Mouse (Mus musculus): ENCODE results near the gene Cep72.
"Not testable (repeated sequence)": the region's sequence is repeated elsewhere in the genome, so short reads cannot be mapped to it uniquely, and the experiment has no call there.

Cep72 gene

GRCm38 (mm10) chr13:74029013-74029412, 33.1 kb downstream of the Cep72 start:
- DNase-seq: no peak

GRCm38 (mm10) chr13:74028116-74028515, 34.0 kb downstream of the Cep72 start:
- no peak for DNase-seq

DNA sequence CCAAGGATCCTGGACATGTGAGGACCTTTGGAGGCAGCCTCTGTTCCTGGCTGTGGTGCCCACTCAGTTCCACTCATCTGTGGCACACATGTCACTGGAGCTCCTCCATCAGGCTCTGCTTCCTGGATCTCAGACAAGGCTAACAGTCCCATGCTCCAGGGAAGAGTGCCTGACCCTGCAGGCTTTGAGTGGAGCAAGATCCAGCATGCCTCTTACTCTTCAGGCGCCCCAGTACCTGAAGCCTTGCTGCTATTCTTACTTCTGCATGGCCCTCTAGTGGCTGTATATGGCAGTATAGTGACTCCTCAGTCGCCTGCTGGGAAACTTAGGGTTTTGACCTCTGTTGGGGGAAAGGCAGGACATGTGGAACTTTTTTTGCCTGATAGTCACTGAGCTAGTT, 35.9 kb downstream of the Cep72 start:
- DNase-seq: peak; percentile 71

DNA sequence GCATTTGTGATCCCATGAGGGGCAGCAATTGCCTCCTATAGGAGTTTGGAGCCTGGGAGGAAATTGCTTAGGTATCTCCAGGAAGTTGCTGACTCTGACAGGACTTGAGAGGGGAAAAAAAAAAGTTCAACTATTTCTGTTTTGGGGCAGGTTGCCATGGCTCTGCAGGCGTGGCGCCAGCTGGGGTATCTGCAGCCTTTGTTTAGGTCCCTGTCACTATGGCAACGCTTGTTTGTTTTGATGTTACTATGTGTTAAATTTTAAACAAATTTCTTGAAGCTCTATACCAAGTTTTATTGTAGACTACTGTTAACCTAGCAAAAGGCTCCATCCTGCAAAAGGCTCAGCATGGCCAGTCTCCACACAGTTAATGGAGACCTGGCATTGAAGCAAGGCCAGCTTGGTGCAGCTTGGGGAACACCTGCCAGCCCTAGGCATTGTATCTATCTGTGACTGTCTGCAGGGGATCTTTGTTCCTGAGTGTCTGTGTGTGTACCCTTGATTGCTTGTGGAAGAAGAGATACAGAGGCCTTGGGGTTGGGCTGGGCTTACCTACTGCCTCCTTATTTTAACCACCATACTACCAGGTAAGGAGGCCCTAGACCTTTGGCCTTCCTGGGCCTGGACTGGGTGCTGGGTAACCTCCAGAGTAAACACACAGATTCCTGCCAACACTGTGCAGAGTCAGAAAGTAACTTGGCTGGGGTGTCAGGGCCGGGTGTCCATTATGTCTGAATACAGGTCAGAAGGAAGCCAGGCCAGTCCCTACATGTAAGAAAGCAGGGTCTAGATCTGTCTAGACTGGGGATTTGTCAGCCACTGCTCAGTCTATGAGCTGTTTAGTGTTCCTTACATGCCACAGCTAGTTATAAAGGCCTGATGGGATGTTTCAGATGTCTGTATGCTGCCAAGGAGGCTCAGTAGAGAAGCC, 36.7 kb downstream of the Cep72 start:
- DNase-seq: peak; percentile 84

DNA sequence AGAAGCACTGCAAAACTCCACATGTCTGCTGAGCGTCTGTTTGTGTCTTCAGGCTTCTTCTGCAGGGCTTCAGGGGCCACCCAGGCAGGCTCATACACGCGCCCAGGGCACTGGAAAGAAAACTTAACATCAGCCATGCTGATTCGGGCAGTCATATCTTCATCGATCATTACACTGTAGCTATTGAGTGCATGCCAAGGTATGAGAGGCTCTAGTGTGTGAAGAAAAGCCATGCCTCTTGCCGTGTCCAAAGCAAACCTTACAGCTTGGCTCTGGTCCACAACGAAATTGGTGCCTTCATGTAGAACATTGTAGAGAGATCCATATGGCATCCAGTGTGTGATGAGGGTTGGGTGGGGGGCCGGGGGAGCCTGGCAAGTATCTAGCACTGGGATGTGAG, 43.1 kb downstream of the Cep72 start:
- not testable (repeated sequence) for DNase-seq

- DNase-seq: no peak
These were observed 44.7 kb downstream of the Cep72 start for GRCm38 (mm10) chr13:74017426-74017825.

DNA sequence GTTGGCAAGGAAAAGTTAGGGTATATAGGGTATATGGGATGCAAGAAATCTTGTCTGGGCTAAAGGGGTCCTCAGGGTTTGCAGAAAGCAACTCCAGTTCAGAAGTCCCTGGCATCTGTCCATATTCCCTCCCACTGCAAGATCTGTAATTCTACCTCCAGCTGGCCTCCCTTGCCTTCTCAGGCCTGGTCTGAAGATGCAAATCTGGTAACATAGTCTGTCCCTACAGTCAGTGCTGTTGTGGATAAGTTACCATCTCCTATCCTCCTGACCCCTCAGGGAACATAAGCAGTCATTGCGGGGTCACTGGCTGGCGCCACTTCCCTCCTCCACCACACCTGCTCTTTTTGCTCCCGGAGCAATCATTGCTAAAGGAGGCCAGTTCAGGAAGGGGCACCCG, 46.2 kb downstream of the Cep72 start:
- no peak for DNase-seq

DNA sequence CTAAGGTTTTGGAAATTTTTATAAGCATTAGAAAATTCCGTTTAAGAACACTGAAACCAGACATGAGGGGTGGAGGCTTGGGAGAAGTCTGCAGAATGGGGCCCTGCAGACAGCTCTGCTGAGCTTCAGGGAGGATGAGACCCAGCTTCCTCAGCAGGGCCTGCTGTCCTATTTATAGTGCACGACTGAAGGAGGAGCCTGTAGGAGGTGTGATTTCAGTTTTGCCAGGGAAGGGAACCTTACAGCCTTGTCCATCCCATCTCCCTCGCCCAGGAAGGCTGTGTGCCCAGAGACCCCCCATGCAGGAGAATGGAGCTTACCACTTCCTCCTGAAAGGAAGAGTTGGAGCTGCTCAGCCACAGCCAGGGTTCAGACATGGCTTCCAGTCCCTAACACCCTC, 51.4 kb downstream of the Cep72 start:
- DNase-seq: peak; percentile 25

GRCm38 (mm10) chr13:74009791-74010614, 52.1 kb downstream of the Cep72 start:
- peak; percentile 83 for DNase-seq

DNA sequence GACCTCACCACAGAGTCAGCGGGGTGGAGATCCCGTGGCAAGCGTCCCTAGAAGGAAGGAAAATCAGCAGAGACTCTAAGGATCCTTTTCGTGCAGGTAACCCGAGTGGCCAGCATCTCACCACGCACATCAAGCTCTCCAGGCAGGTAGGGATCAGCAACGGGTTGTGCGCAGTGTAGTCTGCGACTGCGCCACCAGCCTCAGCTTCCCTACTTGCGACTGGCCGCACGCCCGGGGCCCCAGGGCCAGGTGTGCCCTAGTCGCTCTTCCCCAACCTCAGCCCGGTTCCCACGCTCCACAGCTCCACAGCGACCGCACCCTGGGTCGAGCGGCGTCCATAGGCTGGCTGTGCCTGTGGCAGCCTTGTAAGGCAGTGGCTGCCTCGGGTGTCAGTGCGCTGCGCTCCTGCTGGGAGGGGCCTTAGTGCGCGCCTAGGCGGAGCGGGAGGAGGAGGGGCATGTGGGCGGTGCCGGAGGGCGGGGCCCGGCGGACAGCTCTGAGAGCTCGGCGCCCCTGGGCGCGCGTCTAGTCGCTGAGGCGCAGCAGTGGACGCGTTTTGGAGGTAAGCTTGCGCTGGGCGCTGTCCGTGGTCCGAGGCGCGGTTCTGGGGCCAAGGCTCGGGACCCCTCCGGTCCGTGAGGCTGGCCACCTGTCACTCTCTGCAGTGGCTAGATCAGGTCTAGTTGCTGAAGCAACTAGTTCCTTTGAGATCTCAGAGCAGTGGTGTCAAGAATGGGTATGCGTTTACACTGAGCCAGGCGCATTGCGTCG, 53.0 kb downstream of the Cep72 start, which contains the start of gene Tppp:
TSS of gene Tppp (plus strand) at position 460 of the 771 bp plus-strand sequence.
- peak; percentile 97 for DNase-seq

- DNase-seq: not testable (repeated sequence)
These were observed 53.9 kb downstream of the Cep72 start for GRCm38 (mm10) chr13:74008216-74008615.

GRCm38 (mm10) chr13:74006881-74007280, 55.2 kb downstream of the Cep72 start:
- DNase-seq: not testable (repeated sequence)

GRCm38 (mm10) chr13:74001492-74001891, 60.6 kb downstream of the Cep72 start:
- no peak for DNase-seq

DNA sequence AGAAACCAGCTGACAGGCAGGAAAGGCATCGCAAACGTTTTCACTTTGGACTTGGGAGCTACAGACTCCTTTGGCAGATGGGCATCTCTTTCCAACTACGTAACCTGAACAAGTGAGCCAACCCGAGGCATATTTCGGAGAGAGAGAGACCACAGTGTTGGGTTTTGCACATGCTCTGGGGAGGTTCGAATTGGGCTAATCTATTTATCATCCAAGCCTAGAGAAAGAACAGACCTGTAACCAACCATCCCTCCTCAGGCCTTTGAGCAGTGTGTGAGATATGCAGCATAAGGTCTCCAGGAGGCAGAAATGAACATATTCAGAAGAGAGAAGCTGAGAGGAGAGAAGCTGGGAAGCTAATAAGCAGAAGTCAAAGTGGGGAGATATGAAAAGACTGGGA, 61.1 kb downstream of the Cep72 start:
- DNase-seq: no peak

DNA sequence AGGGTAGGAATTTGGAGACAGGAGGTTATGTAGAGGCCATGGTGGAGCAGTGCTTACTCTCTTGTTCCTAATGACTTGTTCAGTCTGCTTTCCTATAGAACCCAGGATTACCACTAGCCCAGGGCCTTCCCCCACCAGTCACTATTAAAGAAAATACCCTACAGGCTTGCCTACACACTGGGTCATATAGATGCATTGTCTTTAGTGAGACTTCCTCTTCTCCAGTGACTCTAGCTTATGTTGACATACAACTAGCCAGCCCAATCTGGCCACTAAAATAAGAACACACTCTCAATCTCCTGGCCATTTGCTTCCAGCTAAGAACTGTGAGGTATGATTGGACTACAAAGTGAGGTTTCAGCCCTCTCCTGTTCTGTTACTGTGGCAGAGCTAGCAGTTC, 61.6 kb downstream of the Cep72 start:
- no peak for DNase-seq

DNA sequence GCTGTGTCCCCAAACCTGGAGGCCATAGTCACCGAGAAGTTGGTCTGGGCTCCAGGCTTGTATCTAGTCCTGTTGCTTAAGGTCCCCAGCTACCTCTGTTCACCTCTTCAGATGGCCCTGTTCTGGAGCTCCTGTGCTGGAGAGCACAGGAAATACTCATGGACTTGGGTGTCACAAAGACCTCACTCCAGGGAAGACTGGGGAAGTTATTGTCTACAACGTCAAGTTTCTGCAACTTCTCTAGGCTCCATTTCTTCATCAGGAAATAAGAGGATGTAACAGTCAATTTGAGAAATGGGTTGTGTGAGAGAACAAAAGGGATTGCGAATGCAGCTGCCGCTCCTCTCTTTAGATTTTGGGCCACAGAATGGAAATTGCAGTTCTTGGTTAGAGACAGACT, 65.6 kb downstream of the Cep72 start:
- DNase-seq: no peak

DNA sequence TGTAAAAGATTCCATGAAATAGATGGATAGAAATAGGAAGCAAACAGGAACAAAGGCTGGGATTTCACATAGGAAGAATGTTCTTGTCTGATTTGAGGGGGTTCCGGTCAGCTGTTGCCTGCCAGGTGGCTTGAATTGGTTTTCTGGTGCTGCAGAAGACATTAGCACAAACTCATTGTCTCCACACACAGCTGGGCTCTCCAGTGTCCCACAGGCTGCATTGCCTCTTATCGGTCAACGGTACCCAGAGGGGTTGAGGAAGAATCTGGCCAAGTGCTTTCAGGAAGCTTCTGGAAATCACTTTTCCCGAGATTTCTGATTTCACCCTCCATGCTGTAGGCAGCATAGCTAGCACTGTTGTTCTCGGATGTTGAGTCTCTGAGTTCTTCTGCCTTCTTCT, 70.8 kb downstream of the Cep72 start:
- no peak for DNase-seq

DNA sequence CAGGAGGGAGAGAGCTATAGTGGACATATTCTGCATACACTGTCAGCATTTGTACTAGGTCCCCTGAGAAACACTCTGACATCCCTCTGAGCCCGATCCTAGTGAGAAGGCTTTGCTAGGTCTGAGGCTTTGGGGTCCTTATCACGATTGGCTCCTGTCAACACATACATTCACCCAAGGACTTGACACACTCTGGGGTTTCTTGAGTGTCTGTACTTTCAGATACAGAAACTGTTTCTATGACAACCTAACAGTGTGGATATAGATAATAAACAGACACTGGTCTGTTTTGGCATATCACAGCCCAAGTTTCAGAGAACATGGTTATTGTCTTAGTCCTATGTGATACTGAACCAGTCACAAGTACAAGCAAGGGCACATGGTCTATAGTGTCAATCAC, 71.3 kb downstream of the Cep72 start:
- no peak for DNase-seq

- DNase-seq: no peak
These were observed 71.8 kb downstream of the Cep72 start for GRCm38 (mm10) chr13:73990325-73990724.
